Mouse (Mus musculus) spleen, postnatal 14 days (tissue): ENCODE results near the gene Cdca8.

Source experiments
- DNase-seq, 2 experiments: peaks; one replicate each; pipeline ENCODE4 v3.0.0; 2021 to 2022; ENCODE audit warnings: low spot score in 2 of 2

Cdca8 gene

DNA sequence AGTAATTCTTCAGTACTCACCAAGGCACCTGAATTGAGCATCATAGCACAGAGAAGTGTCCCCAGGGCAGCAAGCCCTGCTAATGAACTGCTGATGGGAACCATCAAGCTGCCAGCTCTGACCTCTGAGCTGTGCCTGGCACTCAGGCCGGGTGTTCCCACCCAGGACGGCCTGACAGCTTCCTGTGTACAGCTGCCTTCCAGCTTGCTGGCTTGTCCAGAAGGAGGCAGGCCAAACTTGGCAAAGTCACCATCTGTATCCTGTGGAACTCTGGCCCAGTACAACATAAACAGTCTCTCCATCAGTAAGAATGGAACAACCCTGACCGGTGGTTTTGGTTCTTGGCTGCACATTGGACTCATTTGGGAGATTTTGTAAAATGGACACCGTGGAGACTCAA, 14.4 kb upstream of the Cdca8 start:
- no peak for DNase-seq

DNA sequence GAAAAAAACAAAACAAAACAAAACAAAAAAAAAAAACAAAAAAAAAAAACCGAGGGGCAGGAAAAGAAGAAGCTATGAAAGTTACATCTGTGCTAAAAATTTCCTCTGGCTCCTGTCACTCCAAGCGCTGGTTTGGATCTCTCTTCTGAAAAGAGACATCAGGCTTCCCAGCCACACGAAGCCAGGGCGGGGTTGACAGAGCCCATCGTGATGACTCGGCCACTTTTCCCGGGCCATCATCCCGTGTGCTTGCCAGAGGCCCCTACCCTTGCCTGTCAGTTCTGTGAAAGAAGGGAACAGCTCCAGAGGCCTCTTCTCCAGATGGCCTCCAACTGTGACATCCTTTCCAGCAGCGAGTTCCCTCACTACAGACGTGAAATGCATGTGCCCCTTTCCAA, 11.9 kb upstream of the Cdca8 start:
- no peak for DNase-seq

DNA sequence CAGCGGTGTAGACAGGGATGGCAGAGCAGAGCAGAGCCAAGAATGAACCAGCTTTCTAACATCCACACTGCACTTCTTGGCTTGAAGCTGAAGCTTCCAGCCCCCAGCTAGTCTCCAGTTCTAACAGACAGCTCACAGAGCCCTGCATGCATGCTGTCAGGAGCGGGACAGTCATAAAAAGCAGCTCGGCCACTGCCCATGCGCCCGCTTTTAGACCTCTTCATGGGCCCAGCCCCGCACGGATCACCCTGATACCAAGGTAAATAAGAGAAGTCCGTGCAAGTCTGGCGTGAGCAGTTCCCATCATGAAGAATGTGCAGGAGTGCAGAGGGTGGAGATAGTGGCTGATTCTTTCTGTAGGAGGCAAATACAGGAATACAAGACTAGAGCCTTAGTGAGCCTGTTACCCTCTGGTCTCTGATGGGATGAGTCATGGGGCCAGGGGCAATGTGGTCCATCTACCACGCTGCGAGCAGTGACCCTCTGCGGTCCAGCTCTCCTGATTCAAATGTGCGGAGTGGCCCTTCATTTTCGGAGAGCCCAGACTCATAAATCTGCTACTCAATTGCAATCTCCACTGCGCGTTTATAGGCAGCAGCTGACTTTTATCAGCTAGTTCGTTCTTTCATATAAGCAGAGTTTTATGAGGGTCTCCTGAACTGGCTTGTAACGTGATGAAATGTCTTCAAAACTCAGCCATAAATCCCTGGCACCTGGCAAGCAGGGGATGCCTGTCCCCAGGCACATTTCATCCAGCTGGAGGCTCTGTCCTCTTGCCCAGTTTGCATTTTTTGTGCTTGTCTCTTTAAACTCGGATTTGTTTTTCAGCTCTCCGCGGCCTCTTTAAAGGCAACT, 11.3 kb upstream of the Cdca8 start:
- no peak for DNase-seq

DNA sequence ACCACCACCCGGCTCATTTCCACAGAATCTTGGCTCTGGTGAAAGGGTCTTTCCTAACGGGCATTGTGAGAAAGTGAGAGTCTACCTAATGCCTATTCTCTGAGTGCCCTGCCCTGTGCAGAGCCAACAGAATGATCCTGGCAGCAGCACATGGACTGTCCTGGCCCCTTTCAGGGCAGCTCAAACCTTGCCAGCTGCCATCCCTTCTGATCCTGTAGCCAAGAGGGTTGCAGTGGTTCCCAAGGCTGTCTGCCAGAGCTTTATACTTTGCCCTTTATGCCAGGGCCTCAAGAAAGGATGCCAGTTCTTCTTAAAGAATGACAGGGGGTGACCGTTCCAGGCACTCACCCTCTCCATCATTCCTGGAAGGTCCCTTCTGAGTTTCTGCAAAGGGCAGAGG, 10.4 kb upstream of the Cdca8 start:
- no peak for DNase-seq

DNA sequence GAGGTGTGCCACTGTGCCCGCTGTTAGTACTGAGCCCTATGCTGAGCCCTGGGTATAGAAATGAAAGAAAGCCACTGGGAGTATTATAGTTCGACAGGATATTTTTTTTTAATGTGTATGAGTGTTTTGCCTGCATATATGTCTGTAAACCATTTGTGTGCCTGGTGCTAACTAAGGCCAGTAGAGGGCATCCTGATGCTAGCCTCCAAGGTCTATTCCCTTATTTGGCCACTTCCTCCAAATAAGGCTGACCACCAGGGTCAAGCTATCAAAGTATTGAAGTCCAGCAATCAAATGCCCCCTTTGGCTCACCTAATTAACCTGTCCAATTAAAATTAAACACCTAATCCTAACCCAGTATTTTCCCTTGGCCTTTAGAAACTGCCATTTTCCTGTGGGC, 5.8 kb upstream of the Cdca8 start:
- no peak for DNase-seq

DNA sequence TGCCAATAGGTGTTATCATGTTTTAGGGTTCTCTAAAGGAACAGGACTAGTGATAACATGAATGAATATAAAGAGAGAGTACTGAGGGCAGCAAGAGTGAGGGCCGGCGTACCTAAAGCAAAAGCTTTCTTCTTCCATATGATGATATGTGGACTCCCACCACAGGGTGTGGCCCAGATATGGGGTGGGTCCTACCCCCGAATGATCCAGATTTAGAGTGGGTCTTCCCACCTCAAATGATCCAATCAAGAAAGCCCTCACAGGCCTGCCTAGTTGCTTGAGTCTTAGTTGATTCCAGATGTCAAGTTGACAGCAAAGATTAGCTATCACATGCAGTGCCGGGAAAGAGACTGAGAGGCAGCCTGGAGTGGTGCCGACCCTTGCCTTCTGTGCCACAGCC, 4.7 kb upstream of the Cdca8 start:
- DNase-seq = no peak

DNA sequence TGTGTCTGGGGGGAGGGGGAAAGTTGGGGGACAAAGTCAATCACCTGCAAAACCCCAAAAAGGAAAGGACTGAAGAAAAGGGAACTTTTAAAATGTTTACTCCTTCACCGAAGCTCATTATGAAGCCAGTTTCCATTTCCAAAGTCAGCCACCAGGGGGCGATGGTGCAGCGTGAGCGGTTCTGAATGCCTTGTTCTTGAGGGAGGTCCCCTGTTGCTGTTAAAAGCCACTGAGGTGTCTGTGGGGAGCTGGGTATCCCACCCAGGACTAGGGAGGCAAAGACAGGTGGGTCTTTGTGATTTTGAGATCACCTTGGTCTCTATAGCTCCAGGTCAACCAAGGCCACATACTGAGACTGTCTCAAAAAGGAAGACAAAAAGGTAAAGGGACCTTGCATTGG, 3.9 kb upstream of the Cdca8 start:
- peak; percentile 59 to 79 for DNase-seq

DNA sequence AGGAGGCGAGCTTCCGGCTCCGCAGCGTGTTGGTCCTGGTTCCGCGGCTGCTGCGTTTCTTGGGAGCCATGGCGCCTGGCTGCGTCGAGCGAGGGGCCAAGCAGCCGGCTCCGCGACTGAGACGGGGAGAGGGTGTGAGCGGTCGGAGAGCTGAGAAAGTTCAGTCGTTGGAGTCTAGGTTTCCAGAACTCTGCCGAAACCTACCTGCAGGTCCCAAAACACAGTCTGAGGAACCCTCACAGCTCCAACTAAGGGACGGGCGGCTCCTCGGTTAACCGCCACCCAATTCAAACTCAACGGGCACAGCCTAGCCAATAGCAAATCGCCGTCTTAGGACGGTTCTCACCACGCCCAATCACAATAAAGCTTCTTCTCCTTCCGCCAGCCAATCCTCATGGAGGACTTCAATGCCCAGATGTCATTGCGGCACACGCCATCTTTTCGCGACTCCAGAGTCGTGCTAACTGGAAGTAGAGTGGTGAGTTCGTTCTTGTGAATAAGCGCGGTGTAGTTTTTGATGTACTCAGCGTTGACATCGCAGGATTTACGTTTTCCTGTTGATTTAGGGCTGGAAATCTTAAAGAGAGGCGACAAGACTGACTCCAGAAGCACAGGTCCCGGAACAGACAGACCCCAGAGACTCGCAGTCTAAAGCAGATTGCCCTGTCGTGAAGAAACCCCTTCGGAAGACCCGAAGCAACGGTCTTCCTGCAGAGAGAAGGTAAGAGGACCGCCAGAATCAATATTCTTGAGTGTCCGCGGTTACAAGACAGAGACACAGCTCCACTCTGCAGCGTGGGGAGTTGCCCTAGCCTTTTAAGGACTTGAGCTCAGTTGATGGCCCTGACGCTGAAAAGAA, 2.3 kb downstream of the Cdca8 start, which contains the start of gene 9930104L06Rik:
Gene 9930104L06Rik, plus strand, starts transcription at position 436 of the 859 bp plus-strand sequence.
- peak; percentile 82 to 92 for DNase-seq

DNA sequence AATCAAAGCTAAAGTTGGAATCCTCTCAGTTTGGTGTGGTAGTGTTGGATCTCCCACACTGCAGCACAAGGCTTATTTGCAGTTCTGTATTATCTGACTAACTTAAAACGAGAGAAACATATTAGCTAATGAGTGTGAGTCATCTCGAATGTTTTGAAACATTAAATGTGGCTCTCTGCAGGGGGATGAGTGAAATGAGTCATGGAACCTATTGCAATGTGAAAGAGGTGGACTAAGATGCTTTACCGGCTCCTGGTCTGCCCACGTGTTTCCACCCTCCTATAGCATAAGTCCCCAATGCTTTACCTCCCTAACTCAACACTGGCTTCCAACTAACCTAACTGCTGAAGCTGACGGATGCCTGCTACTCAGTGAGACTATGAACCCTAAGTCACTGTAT, 11.0 kb downstream of the Cdca8 start:
- DNase-seq = no peak

DNA sequence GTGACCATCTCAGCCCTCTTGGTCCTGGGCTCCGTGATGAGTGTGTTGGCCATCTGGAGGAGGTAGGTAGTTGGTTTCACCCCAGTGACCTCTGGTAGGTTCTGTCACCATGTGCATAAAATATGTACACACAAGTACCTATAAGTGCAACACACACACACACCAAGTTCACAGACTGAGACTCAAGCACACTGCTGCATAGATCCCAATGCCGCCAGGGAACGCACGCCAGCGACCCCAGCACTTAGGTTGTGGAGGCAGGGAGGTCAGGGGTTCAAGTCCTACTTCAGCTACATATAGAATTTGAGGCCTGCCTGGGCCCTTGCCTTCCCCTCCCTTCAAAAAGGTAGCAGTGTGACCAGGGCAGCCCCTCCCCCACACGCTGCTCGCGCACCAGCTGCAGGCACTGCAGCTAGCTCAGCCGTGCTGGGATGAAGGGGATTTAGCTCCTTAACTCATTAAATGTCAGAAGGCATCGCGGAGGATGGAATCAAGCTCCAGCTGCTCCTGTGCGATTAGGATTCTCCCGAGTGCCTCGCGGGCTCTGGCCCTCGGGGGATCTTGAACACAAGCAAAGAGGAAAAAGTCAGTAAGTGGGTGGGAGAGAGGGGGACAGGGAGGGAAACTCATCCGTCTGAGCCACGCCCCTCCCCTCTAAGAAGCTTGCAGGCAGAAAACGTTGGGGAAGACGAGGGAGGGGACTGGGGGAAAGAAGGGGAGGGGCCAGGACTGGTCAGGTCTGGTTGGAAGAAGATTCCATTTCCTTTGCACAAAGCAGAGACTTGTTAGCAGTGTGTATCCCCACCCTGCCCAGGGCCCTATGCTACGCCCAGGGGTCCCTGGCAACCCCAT, 32.9 kb downstream of the Cdca8 start:
- DNase-seq = no peak

DNA sequence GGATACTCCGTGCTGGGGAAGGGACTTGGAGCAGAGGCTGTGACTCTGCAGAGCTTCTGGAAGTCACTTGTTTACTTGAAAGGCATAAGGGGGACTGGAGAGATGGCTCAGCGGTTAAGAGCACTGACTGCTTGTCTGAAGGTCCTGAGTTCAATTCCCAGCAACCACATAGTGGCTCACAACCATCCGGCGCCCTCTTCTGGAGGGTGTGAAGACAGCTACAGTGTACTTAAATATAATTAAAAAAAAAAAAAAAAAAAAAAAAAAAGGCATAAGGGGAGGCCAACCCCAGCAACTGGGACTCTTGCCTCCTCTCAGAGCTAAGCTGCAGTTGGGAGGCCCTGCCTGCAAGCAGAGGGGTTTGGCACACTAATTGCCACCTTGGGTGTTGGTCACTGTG, 33.7 kb downstream of the Cdca8 start:
- no peak for DNase-seq

DNA sequence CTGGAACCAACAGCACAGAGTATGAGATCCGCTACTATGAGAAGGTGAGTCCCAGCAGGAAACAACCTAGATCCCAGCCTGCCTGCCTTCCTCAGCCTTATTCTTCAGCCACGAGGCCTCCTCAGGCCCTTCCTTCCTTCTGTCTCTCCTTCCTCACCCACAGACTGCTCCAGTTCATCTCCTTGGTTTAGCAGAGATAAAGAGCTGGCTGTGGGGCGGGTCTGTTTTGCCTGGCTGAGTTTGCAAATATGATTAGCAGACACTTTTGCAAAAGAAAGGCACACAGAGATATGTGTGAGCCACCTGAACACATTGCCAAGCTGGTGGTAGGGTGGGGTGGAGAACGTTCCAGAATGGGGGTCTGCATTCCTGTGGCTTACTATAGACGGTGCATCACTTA, 39.2 kb downstream of the Cdca8 start:
- no peak for DNase-seq

DNA sequence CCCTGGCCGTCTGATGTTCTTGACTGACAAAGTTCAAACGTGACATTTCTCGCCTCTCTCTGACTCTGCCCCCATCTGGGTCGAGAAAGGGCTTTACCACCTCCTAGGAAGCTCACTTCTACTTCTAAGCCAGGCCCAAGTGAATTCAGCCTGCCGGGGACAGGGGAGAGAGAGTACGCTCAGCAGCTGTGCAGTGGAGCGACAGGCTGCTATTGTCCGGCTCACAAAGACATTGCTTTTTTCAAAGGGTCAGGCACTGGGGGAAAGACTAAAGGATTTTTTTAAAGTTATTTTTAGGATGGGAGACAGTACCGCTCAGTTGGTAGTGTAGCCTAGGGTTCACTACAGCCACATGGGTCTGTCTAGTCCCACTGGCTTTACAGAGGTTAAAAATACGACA, 40.7 kb downstream of the Cdca8 start:
- no peak for DNase-seq

DNA sequence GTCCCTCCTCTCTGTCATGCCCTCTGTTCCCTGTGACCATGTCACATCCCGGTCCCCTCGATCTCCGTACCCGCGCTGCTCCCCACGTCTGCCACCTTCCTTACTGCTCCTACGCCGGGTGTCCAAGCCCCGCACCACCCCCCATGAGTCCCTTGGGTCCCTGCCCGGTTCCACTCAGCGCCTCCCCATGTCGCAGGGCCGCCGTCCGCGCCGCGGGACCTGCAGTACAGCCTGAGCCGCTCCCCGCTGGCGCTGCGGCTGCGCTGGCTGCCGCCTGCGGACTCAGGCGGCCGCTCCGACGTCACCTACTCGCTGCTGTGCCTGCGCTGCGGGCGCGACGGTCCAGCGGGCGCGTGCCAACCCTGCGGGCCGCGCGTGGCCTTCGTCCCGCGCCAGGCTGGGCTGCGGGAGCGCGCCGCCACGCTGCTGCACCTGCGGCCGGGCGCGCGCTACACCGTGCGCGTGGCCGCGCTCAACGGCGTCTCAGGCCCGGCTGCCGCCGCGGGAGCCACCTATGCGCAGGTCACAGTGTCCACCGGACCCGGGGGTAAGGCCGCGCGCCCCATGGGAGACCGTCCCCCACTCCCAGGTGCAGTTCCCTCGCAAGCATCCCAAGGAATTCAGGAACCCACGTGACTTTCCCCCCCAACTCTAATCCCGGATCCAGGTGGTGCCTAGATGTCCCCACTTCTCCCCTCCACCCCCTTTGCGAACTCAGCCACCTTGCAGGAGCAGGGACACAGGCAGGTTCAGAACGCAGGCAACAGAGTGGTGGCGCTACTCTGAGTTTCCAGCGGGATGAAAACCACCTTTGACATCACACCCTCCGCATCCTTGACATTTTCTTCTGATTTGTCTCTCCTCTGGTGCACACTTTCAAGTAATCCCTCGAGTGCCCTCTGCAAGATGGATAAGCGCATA, 44.3 kb downstream of the Cdca8 start:
- no peak for DNase-seq

DNA sequence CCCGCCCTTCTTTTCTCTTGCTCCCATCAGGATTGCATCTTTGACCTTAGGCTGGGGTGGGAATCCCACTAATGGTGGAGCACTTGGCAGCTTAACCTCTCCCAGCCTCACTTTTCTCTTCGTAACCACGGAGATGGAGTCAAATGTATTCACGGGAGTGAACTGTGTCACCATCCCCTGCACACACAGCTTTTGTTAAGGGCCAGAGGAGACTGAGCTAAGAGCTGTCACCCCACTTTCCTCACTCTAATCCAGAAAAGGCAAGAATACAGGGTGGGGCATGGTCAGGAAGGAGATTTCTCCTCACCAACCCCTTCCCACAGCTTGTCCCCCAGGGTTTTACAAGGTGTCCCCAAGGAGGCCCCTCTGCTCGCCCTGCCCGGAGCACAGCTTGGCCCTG, 45.3 kb downstream of the Cdca8 start:
- DNase-seq = no peak

DNA sequence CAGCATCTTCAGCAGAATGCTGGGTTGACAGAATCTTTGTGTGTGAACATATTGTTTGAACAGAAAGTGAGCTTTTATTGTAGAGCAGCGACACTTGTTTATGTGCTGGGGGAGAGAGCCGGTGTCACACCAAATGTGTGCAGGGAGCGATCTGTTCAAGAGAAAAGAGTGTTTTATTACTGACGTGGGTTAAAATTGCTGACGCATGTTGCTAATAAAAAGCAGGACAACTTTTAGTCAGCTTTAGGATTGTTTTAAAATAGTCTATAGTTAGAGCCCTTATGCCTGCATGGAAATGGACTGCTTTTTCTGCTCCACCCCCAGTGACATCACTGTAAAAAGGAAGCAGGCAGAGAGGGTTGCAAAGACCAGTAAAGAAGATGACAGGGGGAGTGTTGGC, 48.3 kb downstream of the Cdca8 start:
- DNase-seq = no peak

DNA sequence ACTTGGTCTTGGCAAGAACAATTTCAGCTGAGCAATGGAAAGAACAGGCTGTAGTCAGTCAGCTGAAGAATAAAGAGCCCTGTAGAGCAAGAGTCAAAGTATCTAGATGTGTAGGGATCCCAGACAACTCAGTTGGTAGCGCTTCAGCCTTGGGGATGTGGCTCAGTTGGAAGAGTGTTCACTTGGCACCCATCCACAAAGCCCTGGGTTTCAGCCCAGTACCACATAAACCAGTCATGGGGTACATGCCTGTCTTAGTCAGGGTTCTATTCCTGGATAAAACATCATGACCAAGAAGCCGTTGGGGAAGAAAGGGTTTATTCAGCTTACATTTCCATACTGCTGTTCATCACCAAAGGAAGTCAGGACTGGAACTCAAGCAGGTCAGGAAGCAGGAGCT, 49.2 kb downstream of the Cdca8 start:
- no peak for DNase-seq

DNA sequence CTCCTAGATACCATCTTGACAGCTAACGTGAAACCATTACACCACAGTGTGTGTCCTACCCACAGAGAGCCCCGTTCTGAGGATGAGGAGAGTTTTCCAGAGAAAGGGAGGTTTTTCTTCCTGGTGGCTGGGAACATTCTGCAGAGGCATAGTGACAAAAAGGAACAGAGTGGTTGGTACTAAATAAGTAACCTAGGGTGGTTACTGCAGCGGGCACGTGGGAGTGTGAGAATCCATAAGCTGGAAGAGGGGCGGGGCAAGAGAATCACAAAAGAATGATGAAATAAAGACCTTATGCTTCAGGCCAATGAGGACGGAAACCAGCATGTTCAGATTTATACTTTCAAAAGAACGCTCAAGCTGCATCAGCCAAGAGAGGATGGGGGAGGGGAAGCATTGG, 50.4 kb downstream of the Cdca8 start:
- DNase-seq = no peak

DNA sequence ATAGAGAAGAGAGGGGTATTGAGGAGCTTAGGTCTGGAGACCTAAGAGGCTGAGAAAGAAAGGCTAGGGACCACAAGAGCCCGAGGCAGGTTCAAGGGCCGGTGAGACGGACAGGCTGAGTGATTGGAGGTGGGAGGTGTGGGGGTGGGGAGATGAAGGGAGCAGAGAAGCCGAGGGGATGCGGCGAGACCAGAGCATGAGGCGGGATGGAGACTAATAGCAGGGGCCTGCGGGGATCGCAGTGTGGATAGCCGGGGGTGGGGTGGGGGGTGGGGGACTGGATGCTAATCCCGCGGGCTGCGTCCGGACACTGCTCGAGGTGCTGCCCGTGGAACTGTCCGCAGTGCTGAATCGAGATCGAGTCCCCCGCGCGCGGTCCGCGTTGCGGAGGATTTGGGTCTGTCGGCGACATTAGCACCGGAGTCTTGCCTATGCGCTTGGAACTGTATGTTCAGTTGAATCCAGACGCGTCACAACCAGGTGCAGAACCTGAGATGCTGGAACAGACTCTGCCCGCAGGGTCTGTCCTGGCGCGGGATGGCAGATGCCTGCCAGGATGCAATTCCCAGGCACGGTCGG, 56.9 kb downstream of the Cdca8 start:
- no peak for DNase-seq

DNA sequence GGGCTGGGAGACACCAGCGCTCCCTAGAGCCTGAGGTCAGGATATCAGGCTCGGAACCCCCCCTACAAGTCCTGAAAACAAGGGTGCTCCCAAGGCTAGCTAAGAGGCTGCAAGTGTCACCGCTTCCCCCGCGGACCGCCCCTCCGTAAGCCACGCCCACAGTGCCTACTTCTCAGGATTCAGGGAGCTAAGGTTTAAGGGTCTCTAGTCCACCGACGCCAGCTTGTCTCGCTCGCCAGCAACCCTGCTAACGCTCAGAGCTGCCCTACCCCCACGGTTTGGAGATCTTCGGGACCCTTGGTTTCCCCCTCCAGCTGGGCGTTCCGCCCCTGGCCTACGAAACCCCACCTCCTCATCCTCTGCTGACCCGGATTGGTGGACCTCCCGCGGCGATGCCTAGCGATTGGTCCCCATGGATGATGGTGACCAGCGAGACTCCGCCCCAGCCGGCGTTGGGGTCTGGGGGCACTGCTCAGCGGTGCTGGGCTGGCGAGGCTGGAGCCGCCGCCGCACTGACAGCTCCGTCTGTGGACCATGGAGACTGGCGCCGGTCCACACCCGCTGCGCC, 57.7 kb downstream of the Cdca8 start:
- no peak for DNase-seq
